Mouse (Mus musculus) G1E (cell line): ENCODE measurements around the gene Bace2.

Source experiments
- CTCF ChIP-seq: IDR thresholded peaks from 2 replicates; pipeline ENCODE4 v1.5.1; 2012; ENCODE audit warnings: low read depth, low read length, inconsistent platforms, mixed read lengths
- GATA1 ChIP-seq: IDR thresholded peaks from 2 replicates; pipeline ENCODE4 v1.6.1; 2012; ENCODE audit warnings: borderline replicate concordance, low read length, inconsistent platforms, mixed read lengths

DNA sequence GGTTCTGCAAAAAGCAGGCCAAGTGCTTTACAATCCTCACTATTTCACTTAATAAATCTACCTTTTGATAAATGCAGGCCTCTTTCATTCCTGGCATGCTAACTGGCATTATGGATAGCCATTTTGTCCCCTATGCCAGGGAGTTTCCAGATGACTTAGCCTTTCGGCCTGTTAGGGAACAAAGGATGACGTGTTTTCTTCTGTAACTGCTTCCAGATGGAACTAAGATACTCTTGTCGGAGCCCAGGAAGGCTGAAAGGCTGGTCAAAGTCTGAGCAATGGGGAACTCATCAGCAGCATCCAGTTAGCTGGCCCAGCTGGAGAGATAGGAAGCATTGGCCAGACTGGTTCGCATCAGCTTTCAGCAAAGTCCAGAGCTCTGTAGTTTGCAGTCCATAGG is 48.9 kb upstream of the Bace2 start:
- TF ChIP-seq GATA1 (no peak), CTCF (no peak)
